Mouse (Mus musculus): ENCODE data around the gene Dvl3.

Gene Dvl3

GRCm38 (mm10) chr16:20547423-20547822 is 30.6 kb downstream of the Dvl3 start:
- no peak for DNase-seq

- DNase-seq, result peak; percentile 98 to 99
These were observed 31.5 kb downstream of the Dvl3 start, which contains the start of gene Abcf3 for GRCm38 (mm10) chr16:20548096-20548948. Abcf3 (plus strand) TSS chr16:20548577.

- no peak for DNase-seq
These were observed 32.4 kb downstream of the Dvl3 start for GRCm38 (mm10) chr16:20549161-20549560.

GRCm38 (mm10) chr16:20551691-20552090 is 34.9 kb downstream of the Dvl3 start:
- DNase-seq, result no peak

- DNase-seq, result no peak
These were observed 35.8 kb downstream of the Dvl3 start for GRCm38 (mm10) chr16:20552594-20552993.

GRCm38 (mm10) chr16:20555000-20555399 is 38.2 kb downstream of the Dvl3 start:
- no peak for DNase-seq

GRCm38 (mm10) chr16:20557381-20557780 is 40.6 kb downstream of the Dvl3 start:
- DNase-seq, result no peak

- DNase-seq, result no peak
These were observed 48.3 kb downstream of the Dvl3 start for GRCm38 (mm10) chr16:20565075-20565474.
